Mouse (Mus musculus) CH12.LX (cell line): Measurements from ENCODE around the gene Catspere2. TPM values are rescaled to one million over a fixed set of nuclear protein-coding genes. Genes with fewer than 3 reads are reported as not detected.

Source experiments
- DNase-seq: peaks from one replicate; pipeline ENCODE4 v3.0.0-alpha.2; 2013; ENCODE audit errors: extremely low read depth
- H3K27ac ChIP-seq: 2 replicates; pipeline ENCODE4 v1.5.1; 2012; ENCODE audit warnings: low read depth, mild to moderate bottlenecking, control low read depth, moderate library complexity; ENCODE audit not compliant: insufficient read depth
- H3K27me3 ChIP-seq: replicated peaks from 2 replicates; pipeline ENCODE3; 2012; ENCODE audit warnings: inconsistent platforms
- H3K36me3 ChIP-seq, 2 experiments: replicated peaks in 1 of 2; 2 replicates each; pipeline versions ENCODE3 to v1.6.1; 2012; ENCODE audit warnings: inconsistent platforms in 1 of 2, low read length in 1 of 2, mild to moderate bottlenecking in 1 of 2, mixed read lengths in 1 of 2, moderate library complexity in 1 of 2; ENCODE audit not compliant: control insufficient read depth in 1 of 2, insufficient read depth in 1 of 2
- H3K4me1 ChIP-seq, 2 experiments: 2 replicates each; pipeline ENCODE4 v1.6.1; 2012; ENCODE audit warnings: inconsistent platforms in 1 of 2, moderate library complexity in 1 of 2; ENCODE audit not compliant: insufficient read depth in 2 of 2, control insufficient read depth in 1 of 2
- H3K4me2 ChIP-seq: 2 replicates; pipeline ENCODE4 v1.6.1; 2012; ENCODE audit warnings: low read depth, mild to moderate bottlenecking, control low read depth; ENCODE audit not compliant: poor library complexity, insufficient read depth, severe bottlenecking
- H3K4me3 ChIP-seq, 3 experiments: fragments of 150-350 bp in 1 of 3; sonication (generic) in 1 of 3; replicated peaks in 1 of 3; 2 replicates each; pipeline versions ENCODE3 to v1.5.1; 2011 to 2012; ENCODE audit warnings: low read depth in 2 of 3, low read length in 2 of 3, mild to moderate bottlenecking in 2 of 3, moderate library complexity in 2 of 3, control low read depth in 1 of 3, improper control_type of control experiment in 1 of 3, inconsistent platforms in 1 of 3, mixed read lengths in 1 of 3; ENCODE audit not compliant: poor library complexity in 1 of 3
- H3K79me2 ChIP-seq: replicated peaks from 2 replicates; pipeline ENCODE4 v1.6.1; 2012; ENCODE audit warnings: mild to moderate bottlenecking, moderate library complexity; ENCODE audit not compliant: control insufficient read depth, poor library complexity, insufficient read depth, severe bottlenecking; ENCODE audit errors: extremely low read depth
- H3K9ac ChIP-seq: 2 replicates; pipeline ENCODE4 v1.6.1; 2012; ENCODE audit warnings: low read depth, mild to moderate bottlenecking, control low read depth, moderate library complexity; ENCODE audit not compliant: insufficient read depth
- H3K9me3 ChIP-seq: replicated peaks from 2 replicates; pipeline ENCODE3; 2012; ENCODE audit warnings: low read length, inconsistent platforms, mixed read lengths
- ELF1 ChIP-seq: IDR thresholded peaks from 2 replicates; pipeline ENCODE4 v1.6.1; 2014; ENCODE audit warnings: low read depth, mild to moderate bottlenecking, inconsistent platforms, low read length, improper control_type of control experiment
- GABPA ChIP-seq: IDR thresholded peaks from 2 replicates; pipeline ENCODE4 v1.6.1; 2012; ENCODE audit warnings: low read depth, low read length, improper control_type of control experiment, inconsistent platforms; ENCODE audit not compliant: insufficient replicate concordance
- JUN ChIP-seq: IDR thresholded peaks from 2 replicates; pipeline ENCODE4 v1.6.1; 2011; ENCODE audit warnings: low read depth, mild to moderate bottlenecking, low read length, improper control_type of control experiment, moderate library complexity; ENCODE audit not compliant: insufficient read depth
- JUND ChIP-seq: conservative IDR thresholded peaks from 2 replicates; pipeline ENCODE4 v1.6.1; 2011; ENCODE audit warnings: low read depth, low read length, improper control_type of control experiment
- KAT2A ChIP-seq: IDR thresholded peaks from 2 replicates; pipeline ENCODE4 v1.6.1; 2012; ENCODE audit warnings: low read length, improper control_type of control experiment, inconsistent platforms; ENCODE audit not compliant: insufficient replicate concordance
- MAFK ChIP-seq: IDR thresholded peaks from 2 replicates; pipeline ENCODE4 v1.6.1; 2011; ENCODE audit warnings: low read length, improper control_type of control experiment; ENCODE audit not compliant: insufficient replicate concordance
- MEF2A ChIP-seq: IDR thresholded peaks from 2 replicates; pipeline ENCODE4 v1.6.1; 2014; ENCODE audit warnings: low read depth, mild to moderate bottlenecking, inconsistent platforms, low read length, improper control_type of control experiment, borderline replicate concordance
- MXI1 ChIP-seq: IDR thresholded peaks from 2 replicates; pipeline ENCODE4 v1.6.1; 2011; ENCODE audit warnings: mild to moderate bottlenecking, low read depth, low read length, improper control_type of control experiment
- PAX5 ChIP-seq: IDR thresholded peaks from 2 replicates; pipeline ENCODE4 v1.6.1; 2012; ENCODE audit warnings: low read length, inconsistent platforms, mixed read lengths
- POLR2A ChIP-seq: IDR thresholded peaks from 2 replicates; pipeline ENCODE4 v1.6.1; 2011; ENCODE audit warnings: low read depth, mild to moderate bottlenecking, improper control_type of control experiment, low read length
- RAD21 ChIP-seq: IDR thresholded peaks from 2 replicates; pipeline ENCODE4 v1.6.1; 2011; ENCODE audit warnings: low read depth, mild to moderate bottlenecking, low read length, improper control_type of control experiment, moderate library complexity
- RCOR1 ChIP-seq: conservative IDR thresholded peaks from 2 replicates; pipeline ENCODE4 v1.6.1; 2012; ENCODE audit warnings: low read depth, mild to moderate bottlenecking, inconsistent platforms, low read length, improper control_type of control experiment
- SIN3A ChIP-seq: IDR thresholded peaks from 2 replicates; pipeline ENCODE4 v1.6.1; 2012; ENCODE audit warnings: low read length, improper control_type of control experiment, inconsistent platforms
- TBP ChIP-seq: conservative IDR thresholded peaks from 2 replicates; pipeline ENCODE4 v1.6.1; 2011; ENCODE audit warnings: low read depth, low read length, improper control_type of control experiment
- USF1 ChIP-seq: IDR thresholded peaks from 2 replicates; pipeline ENCODE4 v1.6.1; 2014; ENCODE audit warnings: low read depth, mild to moderate bottlenecking, inconsistent platforms, low read length, improper control_type of control experiment
- ZMIZ1 ChIP-seq: IDR thresholded peaks from 2 replicates; pipeline ENCODE4 v1.6.1; 2012; ENCODE audit warnings: low read depth, mild to moderate bottlenecking, inconsistent platforms, low read length, improper control_type of control experiment
- ZNF384 ChIP-seq: IDR thresholded peaks from 2 replicates; pipeline ENCODE4 v1.6.1; 2012; ENCODE audit warnings: low read depth, low read length, improper control_type of control experiment, inconsistent platforms
- dilution Hi-C: fragments of 300-500 bp; cut with MboI; formaldehyde crosslinking; loops from 2 replicates; pipeline ENCODE4 v1.14.3; 2020; ENCODE audit warnings: low sequenced_read_pairs; ENCODE audit not compliant: extremely low pct_unique_long_range_greater_than_20kb, extremely low pct_ligation_motif_present
- in situ Hi-C: fragments of 300-500 bp; cut with MboI; formaldehyde crosslinking; loops from 3 replicates; pipeline ENCODE4 v1.14.3; 2019; ENCODE audit warnings: low sequenced_read_pairs, low pct_ligation_motif_present, low pct_unique_long_range_greater_than_20kb, mixed read lengths
- polyA plus RNA-seq: library from polyadenylated mRNA; unstranded; fragments of >175 nt; gene quantifications from 2 replicates; pipeline ENCODE4 v1.2.1, GENCODE M21; 2012; ENCODE audit warnings: low read depth; ENCODE audit not compliant: insufficient read length
- total RNA-seq, 2 experiments: library from RNA; depleted of rRNA; stranded (reverse); fragments of 300-350 nt in 1 of 2; fragments of >200 nt in 1 of 2; gene quantifications; 2 replicates each; pipeline ENCODE4 v1.2.3; 2012 to 2014

Catspere2 gene
- total and polyA plus RNA-seq, 3 experiments, result not detected

GRCm38 (mm10) chr1:178209966-178210365 is 226.7 kb downstream of the Catspere2 start:
- no peak overlapping the region for H3K27ac ChIP-seq
- in situ Hi-C loops (no loop called here), dilution Hi-C loops (no loop called here)
- no peak overlapping the region for H3K9ac ChIP-seq
- no peaks in the 10 kb centered on the region for H3K36me3 ChIP-seq
- no peaks in the 10 kb centered on the region for H3K27me3 ChIP-seq
- no peaks in the 10 kb centered on the region for H3K4me1 ChIP-seq
- H3K4me2 ChIP-seq, result no peak overlapping the region
- TF ChIP-seq PAX5, result no peak
- no peak for TF ChIP-seq SIN3A
- no peak for TF ChIP-seq JUND
- TF ChIP-seq MXI1, result no peak
- no peak for TF ChIP-seq POLR2A
- TF ChIP-seq USF1, result no peak
- no peak for DNase-seq
- no peaks in the 10 kb centered on the region for H3K9me3 ChIP-seq
- no peaks in the 10 kb centered on the region for H3K79me2 ChIP-seq
- H3K4me3 ChIP-seq, result no peak overlapping the region

- dilution Hi-C loops, result no loop called here
- no peak overlapping the region for H3K27ac ChIP-seq
- no peak for TF ChIP-seq MXI1
- TF ChIP-seq MEF2A, result no peak
- TF ChIP-seq MAFK, result no peak
- TF ChIP-seq ZNF384, result no peak
- TF ChIP-seq RCOR1, result no peak
- TF ChIP-seq JUN, result no peak
- no peak for TF ChIP-seq KAT2A
- no peak for TF ChIP-seq ELF1
- no peak for TF ChIP-seq RAD21
- TF ChIP-seq ZMIZ1, result no peak
- TF ChIP-seq GABPA, result no peak
- TF ChIP-seq TBP, result no peak
- TF ChIP-seq POLR2A, result no peak
- TF ChIP-seq JUND, result no peak
- TF ChIP-seq, all 38 proteins: peak for 0
- no peaks in the 10 kb centered on the region for H3K4me1 ChIP-seq
- H3K9ac ChIP-seq, result no peak overlapping the region
- no peaks in the 10 kb centered on the region for H3K9me3 ChIP-seq
- DNase-seq, result no peak
- H3K36me3 ChIP-seq, result peaks cover 0 to 1% of the 10 kb centered on the region in 2 experiments
- H3K27me3 ChIP-seq, result no peaks in the 10 kb centered on the region
- H3K4me3 ChIP-seq, result no peak overlapping the region
- no peaks in the 10 kb centered on the region for H3K79me2 ChIP-seq
- H3K4me2 ChIP-seq, result no peak overlapping the region
- in situ Hi-C loops, result no loop called here
These were observed 233.9 kb downstream of the Catspere2 start for GRCm38 (mm10) chr1:178217157-178217556.
